Mouse (Mus musculus) intestine, embryonic 15.5 days (tissue): ENCODE measurements around the gene Calml4. TPM values are rescaled to one million over a fixed set of nuclear protein-coding genes. Genes with fewer than 3 reads are reported as not detected.
A peak's percentile ranks its signal among the peaks of the same experiment; 100 is the strongest.

Experiments
- ATAC-seq: fragments of 200-750 bp; cut with Nextera tagmentation; 2 replicates; pipeline ENCODE4 v1.8.0; 2017; ENCODE audit warnings: moderate TSS enrichment, moderate library complexity
- H3K27ac ChIP-seq: fragments of 300-500 bp; sonication (generic); 2 replicates; pipeline ENCODE4 v1.5.1; 2015; ENCODE audit warnings: mild to moderate bottlenecking, inconsistent platforms
- H3K27me3 ChIP-seq: fragments of 300-500 bp; sonication (generic); replicated peaks from 2 replicates; pipeline ENCODE4 v1.6.1; 2015; ENCODE audit warnings: inconsistent platforms
- H3K36me3 ChIP-seq: fragments of 300-500 bp; sonication (generic); 2 replicates; pipeline ENCODE4 v1.6.1; 2015; ENCODE audit warnings: inconsistent platforms
- H3K4me1 ChIP-seq: fragments of 300-500 bp; sonication (generic); replicated peaks from 2 replicates; pipeline ENCODE4 v1.6.1; 2015; ENCODE audit warnings: inconsistent platforms
- H3K4me2 ChIP-seq: fragments of 300-500 bp; sonication (generic); replicated peaks from 2 replicates; pipeline ENCODE4 v1.6.1; 2015; ENCODE audit warnings: mild to moderate bottlenecking, inconsistent platforms
- H3K4me3 ChIP-seq: fragments of 300-500 bp; sonication (generic); replicated peaks from 2 replicates; pipeline ENCODE4 v1.5.1; 2015; ENCODE audit warnings: inconsistent platforms
- H3K9ac ChIP-seq: fragments of 300-500 bp; sonication (generic); 2 replicates; pipeline ENCODE4 v1.6.1; 2015; ENCODE audit warnings: inconsistent platforms
- H3K9me3 ChIP-seq: fragments of 300-500 bp; sonication (generic); 2 replicates; pipeline ENCODE4 v1.6.1; 2016; ENCODE audit warnings: inconsistent platforms
- WGBS: fragments of 180-500 bp; shearing (Covaris S2); methylation state at CpG from one replicate; pipeline ENCODE4 v1.1.7; 2015; 5-methylcytosine and 5-hydroxymethylcytosine counted together
- polyA plus RNA-seq: library from polyadenylated mRNA; unstranded; fragments of >200 nt; fragmentation: Nextera tagmentation; extraction: Ambion mirVana; gene quantifications from 2 replicates; pipeline ENCODE4 v1.2.1, GENCODE M21; 2015

Gene Calml4
- polyA plus RNA-seq = 193 and 202 TPM in 2 replicates

GRCm38 (mm10) chr9:62857719-62858261 lies at the start of gene Calml4:
Gene Calml4, plus strand, starts transcription at chr9:62858080.
- ATAC-seq = peak; percentile 89
- Histone ChIP-seq H3K27ac (peak within 1 kb of the TSS; percentile 96), H3K4me3 (peak within 1 kb of the TSS; percentile 38), H3K9ac (peak within 1 kb of the TSS; percentile 44), H3K9me3 (no peaks in the 10 kb centered on the region), H3K27me3 (no peaks in the 10 kb centered on the region), H3K36me3 (no peaks in the 10 kb centered on the region), H3K4me1 (peaks cover 30% of the 10 kb centered on the region), H3K4me2 (peak within 1 kb of the TSS; percentile 61)
- 17% methylated on average over 20 of the region's 20 CpGs for WGBS

GRCm38 (mm10) chr9:62810095-62810494 lies 47.8 kb upstream of the Calml4 start:
- H3K27ac ChIP-seq = no peak overlapping the region
- H3K4me3 ChIP-seq = peak overlapping the region; percentile 99
- no peaks in the 10 kb centered on the region for H3K27me3 ChIP-seq
- no peak for ATAC-seq
- H3K9ac ChIP-seq = peak overlapping the region; percentile 95
- peak overlapping the region; percentile 73 for H3K4me2 ChIP-seq
- no peaks in the 10 kb centered on the region for H3K9me3 ChIP-seq
- no peaks in the 10 kb centered on the region for H3K36me3 ChIP-seq
- whole genome bisulfite sequencing = 13% methylated on average over 8 of the region's 8 CpGs
- peaks cover 15% of the 10 kb centered on the region for H3K4me1 ChIP-seq

DNA sequence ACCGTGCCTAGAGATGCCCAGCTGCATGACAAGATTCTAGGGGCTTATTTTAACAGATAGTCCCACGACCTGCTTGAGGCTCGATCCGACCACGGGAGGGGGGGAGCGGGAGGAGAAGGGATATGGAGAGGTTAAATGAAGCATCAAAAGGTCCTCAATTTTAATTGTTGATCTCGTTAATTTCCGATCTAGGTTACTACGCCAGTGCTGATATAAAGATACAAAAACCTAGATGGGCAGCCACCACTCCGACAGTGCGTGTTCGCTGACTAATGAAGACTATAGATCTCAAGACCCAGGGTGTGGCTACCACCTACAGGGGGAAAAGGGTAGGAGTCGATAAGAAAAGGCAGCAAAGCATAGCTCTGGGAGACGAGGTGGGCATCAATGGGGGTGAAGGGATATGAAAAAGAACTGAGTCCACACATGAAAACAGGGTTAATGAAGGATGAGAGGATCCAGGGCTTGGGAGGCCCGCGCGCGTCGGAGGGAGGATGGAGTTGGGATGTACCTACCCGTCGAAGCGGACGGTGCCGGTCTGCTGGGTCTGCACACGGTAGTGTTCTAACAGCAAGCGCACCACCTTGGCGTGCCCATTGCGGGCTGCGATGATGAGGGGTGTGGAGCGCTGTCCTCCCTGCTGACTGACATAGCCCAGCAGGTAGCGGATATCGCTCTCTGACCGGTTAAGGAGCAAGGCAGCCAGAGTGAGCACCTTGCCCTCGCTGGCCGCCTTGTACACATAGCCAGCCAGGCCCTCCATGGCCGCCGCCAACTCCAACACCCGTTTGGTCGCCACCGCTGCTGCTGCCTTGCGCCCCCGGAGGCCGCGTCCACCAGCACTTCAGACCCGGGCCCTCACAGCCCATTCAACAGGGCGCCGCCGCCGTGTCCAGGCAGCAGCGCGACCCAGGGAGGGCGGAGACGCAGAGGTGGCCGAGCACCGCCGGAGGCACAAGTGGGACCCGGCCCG lies 47.1 kb upstream of the Calml4 start:
- Histone ChIP-seq H3K9me3 (no peaks in the 10 kb centered on the region), H3K36me3 (no peaks in the 10 kb centered on the region), H3K9ac (peak overlapping the region; percentile 95), H3K27ac (peak overlapping the region; percentile 97), H3K27me3 (no peaks in the 10 kb centered on the region), H3K4me2 (peak overlapping the region; percentile 73), H3K4me3 (peak overlapping the region; percentile 99), H3K4me1 (peaks cover 15% of the 10 kb centered on the region)
- WGBS = under 1% methylated on average over 58 of the region's 58 CpGs
- ATAC-seq = peak; percentile 60

DNA sequence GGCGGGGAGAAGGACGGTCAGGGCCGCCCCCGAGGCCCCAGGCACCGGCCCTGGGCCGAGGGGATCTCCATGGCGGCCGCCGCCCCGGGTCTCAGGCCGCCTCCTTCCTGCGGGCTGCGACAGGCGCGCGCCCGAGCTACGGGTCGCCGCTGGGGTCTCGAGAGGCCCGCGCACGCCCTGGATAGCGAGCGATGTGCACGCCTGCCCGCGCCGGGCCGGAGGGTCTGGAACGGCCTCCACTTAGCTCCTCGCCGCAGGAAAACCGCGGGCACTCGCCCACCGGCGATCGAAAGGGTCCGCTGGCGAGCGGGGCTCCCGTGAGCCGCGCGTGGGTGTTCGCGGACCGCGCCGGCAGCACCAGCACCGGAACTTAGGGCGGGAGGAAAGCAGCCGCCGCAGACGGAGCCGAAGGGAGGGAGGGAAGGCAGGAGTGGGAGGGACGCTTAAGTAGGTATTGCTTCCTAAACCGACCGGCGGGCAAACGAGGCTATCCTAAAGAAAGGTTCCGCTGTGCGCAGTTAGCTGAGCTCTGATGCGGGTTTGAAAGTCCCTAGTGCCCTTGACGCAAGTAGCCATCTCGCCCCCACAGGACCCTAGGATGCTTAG lies 46.3 kb upstream of the Calml4 start, which contains the start of gene Fem1b:
Gene Fem1b (minus strand): TSS at position 419 of the 606 bp plus-strand sequence.
- peak; percentile 95 for ATAC-seq

DNA sequence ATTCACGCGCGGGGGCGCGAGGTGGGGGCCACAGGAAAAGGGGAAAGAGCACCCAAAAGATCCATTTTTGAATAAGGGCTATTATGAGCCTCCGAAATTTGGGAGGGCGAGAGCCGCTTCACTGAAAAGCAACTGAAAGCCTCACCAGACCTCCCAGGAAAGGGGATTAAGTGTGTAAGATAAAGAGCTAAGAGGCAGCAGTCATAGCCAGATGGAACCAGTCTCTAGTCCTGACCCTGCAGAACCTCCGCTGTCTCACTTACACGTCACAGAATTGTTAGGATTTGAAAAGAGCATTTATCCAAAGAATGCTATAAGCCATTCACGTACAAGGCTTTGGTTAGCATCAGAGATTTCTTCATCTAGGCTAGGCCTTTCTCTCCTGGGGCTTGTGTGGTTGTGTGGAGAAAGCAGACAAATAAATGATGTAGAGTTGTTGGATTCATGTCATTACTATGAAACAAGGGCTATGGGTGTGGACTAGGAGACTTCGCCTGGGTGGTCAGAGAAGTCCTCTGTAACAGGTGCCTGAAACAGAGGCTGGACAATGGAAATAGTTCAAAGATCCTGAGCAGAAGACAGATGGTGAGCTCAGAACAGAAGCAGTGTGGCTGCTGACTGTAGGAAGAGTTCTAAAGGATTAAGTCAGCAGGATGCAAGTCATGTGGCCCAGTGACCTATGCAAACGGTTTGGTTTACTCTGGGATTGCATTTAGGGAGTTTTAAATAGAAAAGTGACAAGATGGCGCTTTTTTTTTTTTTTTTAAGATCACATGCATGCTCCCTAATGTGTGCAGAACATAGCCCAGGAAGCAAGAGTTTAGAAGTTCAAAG lies 45.4 kb upstream of the Calml4 start:
- peak overlapping the region; percentile 95 for H3K9ac ChIP-seq
- no peaks in the 10 kb centered on the region for H3K27me3 ChIP-seq
- H3K4me2 ChIP-seq = peak overlapping the region; percentile 73
- H3K9me3 ChIP-seq = no peaks in the 10 kb centered on the region
- peak; percentile 22; the same call in 1 of the 2 replicates for ATAC-seq
- peaks cover 15% of the 10 kb centered on the region for H3K4me1 ChIP-seq
- peak overlapping the region; percentile 99 for H3K4me3 ChIP-seq
- no peaks in the 10 kb centered on the region for H3K36me3 ChIP-seq
- H3K27ac ChIP-seq = peak overlapping the region; percentile 97
- WGBS = 16% methylated on average over 14 of the region's 14 CpGs

More for the DNA sequence above, 46.3 kb upstream of the Calml4 start, which contains the start of gene Fem1b:
- under 1% methylated on average over 55 of the region's 68 CpGs for WGBS
- Histone ChIP-seq H3K27me3 (no peaks in the 10 kb centered on the region), H3K27ac (peak within 1 kb of the TSS; percentile 97), H3K9me3 (no peaks in the 10 kb centered on the region), H3K4me2 (peak within 1 kb of the TSS; percentile 73), H3K9ac (peak within 1 kb of the TSS; percentile 95), H3K4me3 (peak within 1 kb of the TSS; percentile 99), H3K36me3 (no peaks in the 10 kb centered on the region), H3K4me1 (peaks cover 15% of the 10 kb centered on the region)

GRCm38 (mm10) chr9:62814751-62815150 lies 43.1 kb upstream of the Calml4 start:
- Histone ChIP-seq H3K27me3 (no peaks in the 10 kb centered on the region), H3K4me3 (no peak overlapping the region), H3K4me1 (0 out of 2 replicates have a peak, but pooled peaks cover 3% of the 10 kb centered on the region), H3K9ac (no peak overlapping the region), H3K27ac (no peak overlapping the region), H3K36me3 (no peaks in the 10 kb centered on the region), H3K9me3 (no peaks in the 10 kb centered on the region), H3K4me2 (no peak overlapping the region)
- no peak for ATAC-seq
- 71% methylated on average over 2 of the region's 2 CpGs for WGBS

DNA sequence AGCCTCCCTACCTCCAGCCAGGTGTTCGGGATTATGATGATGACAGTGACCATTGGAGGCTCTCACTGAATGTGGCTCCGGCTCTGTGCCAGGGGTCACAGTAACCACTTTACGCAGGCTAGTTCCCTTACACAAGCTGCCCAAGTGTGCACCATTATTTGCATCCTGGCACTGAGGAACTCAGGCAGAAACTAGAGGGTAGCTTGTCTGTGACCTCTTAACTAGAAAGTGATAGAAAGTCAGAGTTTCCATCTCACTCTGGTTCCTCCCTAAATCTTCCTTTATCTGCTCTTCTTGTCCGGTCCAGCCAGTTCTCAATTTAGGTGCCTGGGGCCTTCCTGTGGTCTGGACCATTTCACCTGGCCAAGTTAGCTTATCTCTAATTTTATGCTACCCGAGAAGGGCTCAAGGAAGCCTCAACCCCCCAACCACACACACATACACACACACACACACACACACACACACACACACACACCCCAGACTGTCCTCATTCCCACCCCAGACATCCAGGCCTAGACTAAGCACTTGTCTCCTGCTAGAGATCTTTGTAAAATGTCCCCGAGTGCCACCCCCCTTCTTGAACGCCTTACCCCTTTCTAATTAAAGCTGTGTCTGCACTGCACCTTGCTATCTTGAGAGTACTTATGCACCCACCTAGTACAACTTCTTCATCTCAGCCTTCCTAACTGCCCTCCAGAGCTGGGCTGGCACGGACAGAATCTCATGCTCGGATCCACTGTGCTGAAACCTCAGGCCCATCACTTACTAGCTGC lies 41.4 kb upstream of the Calml4 start:
- WGBS = 81% methylated on average over 9 of the region's 9 CpGs

GRCm38 (mm10) chr9:62817099-62817571 lies 40.7 kb upstream of the Calml4 start:
- no peaks in the 10 kb centered on the region for H3K36me3 ChIP-seq
- H3K4me1 ChIP-seq = 0 out of 2 replicates have a peak, but pooled peaks cover under 1% of the 10 kb centered on the region
- H3K4me3 ChIP-seq = no peak overlapping the region
- no peak for ATAC-seq
- H3K27me3 ChIP-seq = no peaks in the 10 kb centered on the region
- H3K27ac ChIP-seq = no peak overlapping the region
- H3K4me2 ChIP-seq = no peak overlapping the region
- WGBS = 60% methylated on average over 12 of the region's 12 CpGs
- no peak overlapping the region for H3K9ac ChIP-seq
- H3K9me3 ChIP-seq = no peaks in the 10 kb centered on the region

More for the DNA sequence above, 41.4 kb upstream of the Calml4 start:
- ATAC-seq = no peak
- no peaks in the 10 kb centered on the region for H3K9me3 ChIP-seq
- no peaks in the 10 kb centered on the region for H3K36me3 ChIP-seq
- 0 out of 2 replicates have a peak, but pooled peaks cover 3% of the 10 kb centered on the region for H3K4me1 ChIP-seq
- no peak overlapping the region for H3K27ac ChIP-seq
- no peaks in the 10 kb centered on the region for H3K27me3 ChIP-seq
- H3K4me2 ChIP-seq = no peak overlapping the region
- H3K9ac ChIP-seq = no peak overlapping the region
- no peak overlapping the region for H3K4me3 ChIP-seq

GRCm38 (mm10) chr9:62817828-62818614 lies 39.9 kb upstream of the Calml4 start:
- Histone ChIP-seq H3K36me3 (no peaks in the 10 kb centered on the region), H3K4me2 (no peak overlapping the region), H3K4me3 (no peak overlapping the region), H3K27me3 (no peaks in the 10 kb centered on the region), H3K9ac (no peak overlapping the region), H3K4me1 (no peaks in the 10 kb centered on the region), H3K9me3 (no peaks in the 10 kb centered on the region), H3K27ac (no peak overlapping the region)
- 0 out of 2 replicates have a peak, but pooled peaks have one; percentile 17 for ATAC-seq
- 64% methylated on average over 4 of the region's 4 CpGs for WGBS

DNA sequence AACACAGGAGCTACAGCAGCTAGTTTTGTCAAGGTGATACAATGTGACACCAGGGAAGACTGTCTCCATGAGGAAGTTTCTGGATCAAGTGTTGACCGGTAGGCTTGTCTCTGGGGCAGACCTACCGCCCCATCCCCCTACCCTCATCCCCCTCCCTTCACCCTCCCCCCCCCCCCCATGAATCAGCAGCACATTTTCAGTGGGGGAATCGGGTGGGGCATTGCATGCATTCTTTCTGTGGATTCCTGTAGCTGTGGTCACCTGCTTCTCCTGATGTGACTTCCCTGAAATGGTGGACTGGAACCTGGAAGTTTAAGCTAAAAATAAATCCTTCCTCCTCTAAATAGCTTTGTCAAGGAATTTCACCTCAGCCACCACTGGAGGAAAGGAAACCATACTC lies 38.4 kb upstream of the Calml4 start:
- Histone ChIP-seq H3K27me3 (no peaks in the 10 kb centered on the region), H3K9ac (no peak overlapping the region), H3K36me3 (no peaks in the 10 kb centered on the region), H3K4me1 (no peaks in the 10 kb centered on the region), H3K4me2 (no peak overlapping the region), H3K4me3 (no peak overlapping the region), H3K27ac (no peak overlapping the region), H3K9me3 (no peaks in the 10 kb centered on the region)
- WGBS = 65% methylated on average over 3 of the region's 3 CpGs
- ATAC-seq = no peak
